Mouse (Mus musculus) CD4-positive, CD25-positive, alpha-beta regulatory T cell, adult 4 months (primary cell): Measurements from ENCODE around the gene Mc1r. TPM values are rescaled to one million over a fixed set of nuclear protein-coding genes. Genes with fewer than 3 reads are reported as not detected.
"Not testable (repeated sequence)": the region's sequence is repeated elsewhere in the genome, so short reads cannot be mapped to it uniquely, and the experiment has no call there.

Experiments
- ATAC-seq: one replicate; pipeline ENCODE4 v1.8.0; 2017
- polyA plus RNA-seq, 2 experiments: library from polyadenylated mRNA; unstranded; fragments of 100-300 nt; shearing (Covaris generic); gene quantifications; one replicate each; pipeline ENCODE4 v1.2.1; 2017

Mc1r gene
- polyA plus RNA-seq, 2 experiments from 2014 or later = 0.17 TPM; not detected in 1

DNA sequence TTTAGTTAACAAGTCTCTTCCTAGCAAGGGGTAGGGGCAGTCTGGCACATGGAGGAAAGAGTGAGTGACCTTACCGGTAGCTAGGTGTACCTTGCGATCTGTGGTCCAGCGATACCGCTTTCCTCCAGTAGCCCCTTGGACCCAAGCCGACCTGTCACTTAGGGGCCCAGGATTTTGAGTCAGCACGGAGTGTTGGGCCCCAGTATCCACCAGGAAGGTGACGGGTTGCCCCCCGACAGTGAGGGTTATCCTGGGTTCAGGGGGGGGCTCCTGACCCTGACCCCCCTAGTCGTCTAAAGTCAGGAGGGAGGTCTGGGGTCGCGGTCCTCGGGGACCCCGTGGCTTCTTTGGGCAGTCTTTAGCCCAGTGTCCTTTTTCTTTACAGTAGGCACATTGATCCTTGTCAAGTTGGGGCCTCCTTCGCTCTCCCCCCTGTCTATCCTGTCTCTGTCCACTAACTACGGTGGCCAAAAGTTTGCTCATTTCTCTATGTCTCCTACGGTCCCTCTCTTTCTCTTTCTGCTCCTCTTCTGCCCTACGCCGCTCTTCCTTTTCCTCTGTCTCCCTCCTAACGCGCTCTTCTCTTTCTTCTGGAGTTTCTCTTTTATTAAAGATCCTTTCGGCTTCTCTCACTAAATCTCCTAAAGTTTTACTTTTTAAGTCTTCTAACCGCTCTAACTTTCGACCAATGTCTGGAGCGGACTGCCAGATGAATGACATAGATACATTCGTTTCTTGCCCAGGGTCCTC, 24.9 kb downstream of the Mc1r start:
- ATAC-seq = no peak

DNA sequence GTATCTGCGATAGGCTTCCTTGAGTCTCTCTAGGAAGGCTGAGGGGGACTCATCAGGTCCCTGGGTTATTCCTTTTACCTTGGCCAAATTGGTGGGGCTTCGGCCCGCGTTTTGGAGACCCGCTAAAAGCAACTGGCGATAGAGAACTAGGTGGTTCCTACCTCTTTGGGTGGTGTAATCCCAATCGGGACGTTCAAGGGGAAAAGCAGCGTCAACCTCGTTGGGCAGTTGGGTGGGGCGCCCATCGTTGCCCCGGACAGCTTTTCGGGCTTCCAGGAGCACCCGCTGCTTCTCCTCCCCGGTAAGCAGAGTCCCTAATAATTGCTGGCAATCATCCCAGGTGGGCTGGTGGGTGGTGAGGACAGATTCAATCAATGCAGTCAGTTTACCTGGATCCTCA, 25.5 kb downstream of the Mc1r start:
- no peak for ATAC-seq

DNA sequence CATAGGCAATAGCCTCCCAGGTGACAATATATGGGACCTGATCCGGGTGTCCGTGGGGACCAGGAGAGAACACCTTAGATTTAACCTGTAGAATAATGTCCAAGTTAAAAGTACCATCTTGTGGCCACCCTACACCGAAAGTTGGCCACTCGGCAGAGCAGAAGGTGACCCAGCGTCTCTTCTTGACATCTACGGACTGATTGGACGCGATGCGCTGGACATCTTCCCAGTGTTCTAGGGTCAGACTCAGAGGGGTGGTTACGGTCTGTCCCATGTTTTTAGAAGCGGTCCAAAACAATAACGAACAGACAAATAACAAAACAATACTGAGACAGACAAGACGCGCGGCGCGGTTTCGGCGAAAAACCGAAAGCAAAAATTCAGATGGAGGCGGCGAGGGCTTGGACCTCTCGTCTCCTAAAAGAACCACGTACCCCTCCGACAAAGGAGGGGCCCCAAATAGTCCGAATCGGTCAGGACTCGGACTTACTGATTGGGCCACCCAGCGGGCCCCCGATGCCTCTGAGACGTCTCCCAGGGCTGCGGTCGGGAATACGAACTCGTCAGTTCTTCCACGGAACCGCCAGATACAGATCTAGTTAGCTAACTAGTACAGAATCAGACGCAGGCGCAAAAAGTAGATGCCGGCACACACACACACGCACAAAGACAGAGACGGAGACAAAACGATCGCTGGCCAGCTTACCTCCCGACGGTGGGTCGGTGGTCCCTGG, 26.5 kb downstream of the Mc1r start:
- ATAC-seq = not testable (repeated sequence)

DNA sequence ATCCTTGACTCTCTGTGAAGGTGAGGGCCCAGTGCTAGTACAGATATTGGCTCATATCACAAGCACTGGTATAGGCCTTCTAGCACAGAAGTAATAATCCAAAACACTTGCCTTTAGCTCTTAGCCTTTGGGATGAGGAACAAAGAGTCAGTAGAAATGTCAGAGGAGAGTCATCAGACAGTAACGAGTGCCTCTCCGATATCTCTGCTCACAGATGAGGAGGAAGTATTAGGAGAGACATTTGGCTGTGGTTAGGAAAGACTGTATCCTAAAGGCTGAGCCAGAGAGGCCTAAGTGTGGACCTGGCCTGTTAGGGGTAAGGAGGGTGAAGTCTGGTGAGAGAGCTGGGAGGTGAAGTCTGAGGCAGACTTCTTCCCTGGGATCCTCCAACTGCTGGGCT, 34.9 kb downstream of the Mc1r start:
- no peak for ATAC-seq

DNA sequence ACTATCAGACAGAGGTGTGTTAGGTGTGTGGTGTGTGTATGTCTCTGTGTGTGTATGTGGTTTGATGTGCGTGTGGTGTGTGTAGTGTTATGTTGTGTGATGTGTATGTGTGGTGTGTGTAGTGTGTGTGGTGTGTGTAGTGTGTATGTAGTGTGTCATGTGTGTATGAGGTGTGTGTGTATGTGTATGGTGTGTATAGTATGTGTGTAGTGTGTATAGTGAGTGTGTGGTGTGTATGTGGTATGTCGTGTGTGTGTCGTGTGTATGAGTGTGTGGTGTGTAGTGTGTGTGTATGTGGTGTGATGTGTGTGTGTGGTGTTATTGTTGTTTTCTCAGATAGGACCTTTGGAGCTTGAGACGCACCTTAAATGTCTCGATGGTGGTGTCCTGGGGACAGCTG, 35.4 kb downstream of the Mc1r start:
- no peak for ATAC-seq

DNA sequence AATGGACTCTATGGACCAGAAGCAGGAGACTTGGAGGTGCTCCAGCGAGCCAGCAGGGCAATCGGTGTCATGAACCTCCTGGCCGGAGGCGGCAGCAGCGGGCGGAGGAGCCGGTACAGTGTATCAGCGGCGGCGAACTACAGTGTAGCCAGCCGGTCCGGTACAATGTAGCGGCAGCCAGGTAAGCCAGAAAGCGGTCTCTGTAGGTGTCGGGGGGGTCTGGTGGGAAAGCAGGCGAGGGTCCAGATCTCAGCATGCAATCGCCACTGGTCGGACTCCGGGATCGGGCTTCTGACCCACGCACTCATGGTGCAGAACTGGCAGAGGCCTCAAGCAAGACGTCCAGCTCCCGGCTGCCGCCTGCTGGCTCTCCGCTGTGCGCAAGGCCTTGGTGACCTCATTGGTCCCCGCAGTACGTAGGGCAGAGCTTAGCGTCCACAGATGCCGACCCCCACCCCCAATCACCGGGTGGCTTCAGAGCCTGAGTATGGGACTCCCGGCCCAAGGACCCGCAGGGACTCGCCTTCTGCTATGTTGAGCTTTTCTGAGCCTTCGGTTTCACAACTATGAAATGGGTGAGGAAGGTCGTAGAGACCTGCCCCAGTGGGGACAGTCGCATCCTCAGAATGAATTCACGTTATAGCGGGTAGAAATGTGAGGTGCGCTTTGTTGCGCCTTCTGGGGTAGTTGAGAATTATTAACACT, 36.1 kb downstream of the Mc1r start:
- ATAC-seq = peak; percentile 94

DNA sequence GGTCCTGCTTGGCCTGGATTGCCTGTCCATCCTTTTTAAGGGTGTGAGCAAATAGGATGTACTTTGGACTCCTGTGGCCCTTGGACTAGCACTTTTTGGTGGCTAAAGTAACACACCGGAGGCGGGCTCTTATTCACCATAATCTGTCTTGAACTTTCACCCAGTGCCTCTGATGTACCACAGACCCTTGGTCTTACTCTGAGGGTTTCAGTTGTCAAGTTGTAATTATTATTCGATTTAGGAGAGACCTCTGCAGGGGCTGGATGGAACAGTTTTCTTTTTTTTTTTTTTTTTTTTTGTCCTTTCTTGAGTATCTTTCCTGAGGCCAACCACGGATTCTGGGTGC, 36.6 kb downstream of the Mc1r start:
- ATAC-seq = no peak

DNA sequence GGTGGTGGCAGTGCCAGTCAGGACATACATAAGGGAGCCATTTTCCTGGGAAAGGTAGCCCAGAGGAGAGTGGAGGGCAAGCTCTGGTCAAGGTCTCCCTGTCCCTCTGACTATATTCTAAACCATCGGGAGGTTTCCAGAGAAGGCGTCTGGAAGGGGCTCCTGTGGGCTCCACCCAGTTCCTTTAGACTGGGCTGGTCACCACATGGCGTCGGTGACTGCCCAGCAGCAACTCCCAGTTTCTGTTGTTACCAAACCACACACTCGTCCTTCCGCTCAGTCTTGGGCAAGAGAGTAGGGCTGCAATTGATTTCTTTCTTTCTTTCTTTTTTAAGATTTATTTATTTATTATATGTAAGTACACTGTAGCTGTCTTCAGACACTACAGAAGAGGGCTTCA, 37.2 kb downstream of the Mc1r start:
- no peak for ATAC-seq

DNA sequence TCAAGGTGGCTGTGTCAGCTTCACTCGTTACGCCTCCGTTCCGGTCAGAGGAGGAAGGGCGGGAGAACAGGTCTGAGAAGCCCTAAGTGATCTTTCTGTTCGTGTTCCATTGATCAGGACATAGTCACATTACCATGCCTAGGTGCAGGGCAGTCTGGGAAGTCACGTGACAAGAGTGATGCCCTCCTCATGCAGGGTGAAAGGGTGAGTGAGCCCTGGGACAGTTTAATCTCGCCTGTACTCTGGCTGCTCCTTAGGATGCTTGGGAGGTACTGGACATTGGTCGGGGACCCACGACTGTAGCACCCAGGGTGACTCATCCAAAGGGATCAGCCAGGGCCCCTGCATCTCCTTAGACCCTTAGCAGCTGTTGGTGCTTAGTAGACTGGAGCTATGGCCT, 39.1 kb downstream of the Mc1r start:
- ATAC-seq = no peak

DNA sequence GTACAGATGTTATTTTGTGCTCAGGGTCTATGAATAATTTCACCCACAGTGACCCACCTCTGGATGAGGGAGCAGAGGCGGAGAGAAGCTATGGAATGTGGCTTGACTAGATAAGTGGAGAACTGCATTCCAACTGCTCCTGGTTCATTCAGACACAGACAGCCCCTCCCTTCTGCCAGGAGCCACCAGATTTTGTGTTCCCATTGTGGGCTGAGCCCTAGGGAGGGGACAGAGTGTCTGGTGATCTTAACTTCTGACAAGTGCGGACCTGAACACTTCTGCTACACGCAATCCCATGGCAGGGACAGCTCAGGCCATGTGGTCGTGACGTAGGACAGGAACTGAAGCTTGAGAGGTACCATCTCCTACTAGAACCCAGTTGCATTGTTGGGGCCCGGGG, 39.9 kb downstream of the Mc1r start:
- ATAC-seq = no peak

DNA sequence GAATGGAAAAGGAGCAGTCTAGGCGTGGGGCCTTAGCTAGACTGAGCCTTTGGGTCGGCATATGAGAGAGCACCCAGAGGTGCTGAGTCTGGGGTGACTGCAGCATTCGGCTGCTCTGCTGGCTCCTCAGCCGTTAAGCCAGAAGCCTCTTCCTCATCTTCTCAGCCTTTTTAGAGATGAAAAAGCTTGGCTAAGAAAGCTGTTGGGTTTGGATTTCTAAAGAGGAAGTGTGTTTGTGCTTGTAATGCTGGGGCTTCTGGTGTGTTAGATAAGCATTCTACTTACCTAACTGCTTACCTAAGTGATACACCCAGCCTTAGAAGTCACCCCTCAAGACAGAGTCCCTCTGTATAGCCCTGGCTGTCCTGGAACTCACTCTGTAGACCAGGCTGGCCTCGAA, 43.9 kb downstream of the Mc1r start:
- ATAC-seq = no peak

DNA sequence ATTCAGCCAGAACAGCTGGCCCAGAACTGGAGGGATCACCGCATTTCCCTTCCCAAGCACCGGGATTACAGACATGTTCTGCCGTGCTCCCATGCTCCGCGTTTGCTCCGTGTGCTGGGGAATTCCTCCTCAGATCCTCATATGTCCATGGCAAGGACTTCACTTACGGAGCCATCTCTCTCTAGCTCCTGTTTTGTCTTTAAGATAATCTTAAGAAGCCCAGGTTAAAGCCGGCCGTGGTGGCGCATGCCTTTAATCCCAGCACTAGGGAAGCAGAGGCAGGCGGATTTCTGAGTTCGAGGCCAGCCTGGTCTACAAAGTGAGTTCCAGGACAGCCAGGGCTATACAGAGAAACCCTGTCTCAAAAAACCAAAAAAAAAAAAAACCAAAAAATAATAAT, 44.8 kb downstream of the Mc1r start:
- ATAC-seq = not testable (repeated sequence)

DNA sequence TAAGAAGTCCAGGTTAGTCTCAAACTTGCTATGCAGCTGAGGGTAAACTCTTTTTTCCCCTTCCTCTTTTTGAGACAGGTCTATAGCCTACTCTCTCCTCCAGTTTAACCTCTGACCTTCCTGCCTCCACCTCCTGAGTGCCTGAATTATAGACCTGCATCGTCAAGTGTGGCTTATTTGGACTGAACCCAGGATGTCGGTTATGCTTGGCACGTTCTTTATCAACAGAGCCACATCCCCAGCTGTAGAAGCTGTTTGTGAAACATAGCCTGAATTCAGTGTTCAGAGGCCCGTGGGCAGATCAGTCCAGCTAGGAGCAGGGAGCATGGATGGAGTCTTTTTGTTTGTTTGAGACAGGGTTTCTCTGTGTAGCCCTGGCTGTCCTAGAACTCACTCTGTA, 45.2 kb downstream of the Mc1r start:
- no peak for ATAC-seq

DNA sequence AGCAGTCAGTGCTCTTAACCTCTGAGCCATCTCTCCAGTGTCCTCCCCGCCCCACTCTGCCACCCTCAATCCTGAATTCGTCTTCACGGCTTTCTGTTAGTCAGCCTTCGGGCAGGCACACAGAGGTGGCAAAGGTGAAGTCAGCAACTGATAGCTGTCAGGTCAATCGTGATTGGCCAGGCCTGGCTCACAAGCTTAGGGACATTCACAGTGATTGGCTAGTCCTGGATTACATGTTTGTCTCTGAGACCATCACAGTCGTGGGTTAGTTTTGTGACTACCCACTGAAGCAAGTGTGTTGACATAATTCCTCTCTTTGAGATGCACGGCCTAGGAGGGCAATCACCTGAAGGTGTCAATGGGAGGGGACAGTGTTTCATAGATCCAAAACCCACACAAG, 46.4 kb downstream of the Mc1r start:
- no peak for ATAC-seq

DNA sequence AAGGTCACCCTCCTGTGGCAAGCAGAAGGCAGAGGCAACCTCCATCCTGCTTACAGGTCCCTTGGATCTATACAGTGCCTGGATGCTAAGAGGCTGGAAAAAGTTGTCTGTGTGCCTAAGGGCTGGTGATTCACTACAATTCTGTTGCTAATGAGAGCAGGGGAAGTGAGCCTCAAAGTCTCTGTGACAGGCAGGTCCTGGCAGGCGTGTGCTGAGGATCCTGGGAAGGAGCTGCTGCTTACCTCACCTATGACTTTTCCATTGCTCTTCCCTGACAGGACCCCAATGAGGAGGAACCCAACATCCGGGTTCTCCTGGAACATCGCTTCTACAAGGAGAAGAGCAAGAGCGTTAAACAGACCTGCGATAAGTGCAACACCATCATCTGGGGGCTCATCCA, 47.0 kb downstream of the Mc1r start:
- no peak for ATAC-seq

DNA sequence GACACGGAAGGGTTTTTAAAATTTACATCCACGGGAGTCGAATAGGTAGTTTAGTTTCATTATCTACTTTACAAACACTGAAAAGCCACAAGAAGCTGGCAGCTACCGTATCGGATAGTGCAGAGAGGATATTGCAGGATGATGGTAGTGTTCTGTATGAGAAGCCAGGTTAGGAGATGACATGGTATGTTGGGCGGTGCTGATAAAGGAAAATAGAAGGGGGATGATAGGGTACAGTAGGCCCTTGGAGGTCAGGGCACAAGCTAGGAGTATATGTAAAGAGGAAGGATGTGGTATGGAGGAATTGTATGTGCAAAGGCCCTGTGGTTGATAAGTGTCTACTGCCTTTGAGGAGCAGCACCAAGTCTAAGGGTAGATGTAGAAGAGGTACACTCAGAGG, 47.7 kb downstream of the Mc1r start:
- ATAC-seq = no peak

Other genes starting within 250 kb of the Mc1r start
- under 1 TPM in 1 of 2 experiments, not detected in 1; 0.42 TPM for gene Sult5a1, start 248.8 kb upstream of the Mc1r start, polyA plus RNA-seq
- gene Dpep1, start 220.9 kb upstream of the Mc1r start, polyA plus RNA-seq = not detected
- gene Chmp1a, start 194.3 kb upstream of the Mc1r start, polyA plus RNA-seq = 100 to 1,000 TPM; 157 to 276 TPM
- not detected for gene Spata33, start 194.3 kb upstream of the Mc1r start, polyA plus RNA-seq
- gene Cdk10, start 182.3 kb upstream of the Mc1r start, polyA plus RNA-seq = 10 to 100 TPM; 21.0 to 32.5 TPM
- gene Spata2l, start 170.9 kb upstream of the Mc1r start, polyA plus RNA-seq = 1 to 10 TPM; 6.0 to 9.2 TPM
- 1 to 10 TPM; 5.1 to 7.3 TPM for gene Zfp276, start 152.9 kb upstream of the Mc1r start, polyA plus RNA-seq
- 10 to 100 TPM in 1 of 2 experiments, 1 to 10 TPM in 1; 9.1 to 10.1 TPM for gene Vps9d1, start 152.8 kb upstream of the Mc1r start, polyA plus RNA-seq
- gene Fanca, start 88.5 kb upstream of the Mc1r start, polyA plus RNA-seq = 1 to 10 TPM; 5.9 to 7.9 TPM
- not detected for gene Spire2, start 74.4 kb upstream of the Mc1r start, polyA plus RNA-seq
- gene Tcf25, start 33.4 kb upstream of the Mc1r start, polyA plus RNA-seq = 10 to 100 TPM; 83.1 to 91.9 TPM
- gene Tubb3, start 4.3 kb downstream of the Mc1r start, polyA plus RNA-seq = 1 to 10 TPM in 1 of 2 experiments, not detected in 1; 1.2 TPM
- gene Def8, start 16.4 kb downstream of the Mc1r start, polyA plus RNA-seq = 10 to 100 TPM in 1 of 2 experiments, 1 to 10 TPM in 1; 6.9 to 14.2 TPM
- gene Afg3l1, start 70.8 kb downstream of the Mc1r start, polyA plus RNA-seq = 10 to 100 TPM; 33.8 to 37.5 TPM
- gene Dbndd1, start 108.4 kb downstream of the Mc1r start, polyA plus RNA-seq = under 1 TPM; 0.55 to 0.58 TPM
- gene Gas8, start 111.7 kb downstream of the Mc1r start, polyA plus RNA-seq = 1 to 10 TPM; 6.5 to 7.4 TPM
- under 1 TPM in 1 of 2 experiments, not detected in 1; 0.42 TPM for gene Rhou, start 246.8 kb downstream of the Mc1r start, polyA plus RNA-seq